Mouse (Mus musculus): ENCODE data around the gene Cenps.
A peak's percentile ranks its signal among the peaks of the same experiment; 100 is the strongest.

Cenps gene

GRCm38 (mm10) chr4:149157415-149157973, 20.1 kb upstream of the Cenps start:
- DNase-seq (ENCODE audit: low spot score in 2 of 2) = no peak

GRCm38 (mm10) chr4:149155711-149156110, 18.3 kb upstream of the Cenps start:
- DNase-seq (ENCODE audit: low spot score in 2 of 2) = no peak

GRCm38 (mm10) chr4:149154859-149155258, 17.4 kb upstream of the Cenps start:
- DNase-seq (ENCODE audit: low spot score in 2 of 2) = no peak

- no peak for DNase-seq (ENCODE audit: low spot score in 2 of 2)
These were observed 13.3 kb upstream of the Cenps start for GRCm38 (mm10) chr4:149150721-149151120.

- DNase-seq (ENCODE audit: low spot score in 2 of 2) = no peak
These were observed 12.8 kb upstream of the Cenps start for GRCm38 (mm10) chr4:149150256-149150655.

GRCm38 (mm10) chr4:149149611-149150010, 12.2 kb upstream of the Cenps start:
- no peak for DNase-seq (ENCODE audit: low spot score in 2 of 2)

DNA sequence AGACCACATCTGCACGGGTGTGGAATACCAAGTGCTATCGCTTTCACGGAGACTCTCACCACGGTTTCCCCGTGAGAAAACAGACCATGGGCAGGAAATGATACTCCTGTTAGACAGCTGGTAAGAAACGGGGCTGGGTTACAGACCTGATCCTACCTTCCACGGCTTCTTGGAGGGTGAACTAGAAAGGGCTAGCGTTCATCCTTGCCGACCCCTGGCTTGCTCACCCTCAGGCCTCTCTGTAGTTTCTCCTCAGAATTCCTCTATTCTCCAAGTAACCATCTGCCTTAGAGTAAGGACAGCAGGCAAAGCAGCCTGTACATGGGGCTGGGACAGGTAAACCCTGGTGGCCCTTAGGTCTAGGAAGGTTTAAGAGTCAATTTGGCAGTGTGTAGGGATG, 11.8 kb upstream of the Cenps start:
- DNase-seq (ENCODE audit: low spot score in 2 of 2) = no peak

- DNase-seq (ENCODE audit: low spot score in 2 of 2) = no peak
These were observed 10.7 kb upstream of the Cenps start for GRCm38 (mm10) chr4:149148084-149148483.

- no peak for DNase-seq (ENCODE audit: low spot score in 2 of 2)
These were observed 10.1 kb upstream of the Cenps start for GRCm38 (mm10) chr4:149147528-149147927.

DNA sequence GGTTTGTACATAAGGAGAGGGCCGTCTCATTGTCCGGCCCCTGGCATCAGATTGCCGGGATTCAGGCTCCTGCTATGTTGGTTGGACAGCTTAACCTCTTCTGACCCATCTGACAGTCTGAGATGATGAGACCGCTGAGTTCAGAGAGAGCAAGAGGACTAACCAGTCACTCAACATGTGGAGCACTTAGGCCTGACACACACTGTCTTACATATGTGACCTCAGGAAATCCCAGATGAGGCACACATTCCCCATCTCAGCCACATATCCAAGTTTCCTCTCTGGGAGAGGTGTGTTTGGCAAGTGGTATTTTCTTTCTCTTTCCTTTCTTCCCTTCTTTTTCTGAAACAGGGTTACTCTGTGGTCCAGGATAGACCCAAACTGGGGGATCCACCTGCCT, 7.7 kb upstream of the Cenps start:
- DNase-seq (ENCODE audit: low spot score in 2 of 2) = no peak

DNA sequence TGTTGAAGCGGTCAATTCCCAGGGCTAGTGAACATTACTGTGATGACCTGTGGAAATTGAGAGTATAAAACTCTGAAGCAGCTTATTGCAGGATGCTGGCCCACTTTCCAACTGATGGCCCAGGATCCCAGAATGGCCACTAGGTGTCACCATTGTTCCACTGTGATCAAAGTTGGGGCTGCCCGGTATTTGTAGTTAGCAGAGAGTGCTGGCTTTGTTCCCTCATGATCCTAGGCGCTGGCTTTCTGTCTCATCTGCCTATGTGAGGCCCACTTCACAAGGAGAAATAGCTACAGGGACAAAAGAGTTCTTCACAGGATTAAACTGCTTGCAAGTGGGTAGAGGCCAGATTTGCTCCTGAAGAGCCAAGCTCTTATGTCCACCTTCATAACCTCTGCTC, 7.0 kb upstream of the Cenps start:
- DNase-seq (ENCODE audit: low spot score in 2 of 2) = peak in 1 of 2 experiments; percentile 89

GRCm38 (mm10) chr4:149143594-149143993, 6.2 kb upstream of the Cenps start:
- DNase-seq (ENCODE audit: low spot score in 2 of 2) = no peak

GRCm38 (mm10) chr4:149138515-149138914, 1.1 kb upstream of the Cenps start:
- DNase-seq (ENCODE audit: low spot score in 2 of 2) = no peak

DNA sequence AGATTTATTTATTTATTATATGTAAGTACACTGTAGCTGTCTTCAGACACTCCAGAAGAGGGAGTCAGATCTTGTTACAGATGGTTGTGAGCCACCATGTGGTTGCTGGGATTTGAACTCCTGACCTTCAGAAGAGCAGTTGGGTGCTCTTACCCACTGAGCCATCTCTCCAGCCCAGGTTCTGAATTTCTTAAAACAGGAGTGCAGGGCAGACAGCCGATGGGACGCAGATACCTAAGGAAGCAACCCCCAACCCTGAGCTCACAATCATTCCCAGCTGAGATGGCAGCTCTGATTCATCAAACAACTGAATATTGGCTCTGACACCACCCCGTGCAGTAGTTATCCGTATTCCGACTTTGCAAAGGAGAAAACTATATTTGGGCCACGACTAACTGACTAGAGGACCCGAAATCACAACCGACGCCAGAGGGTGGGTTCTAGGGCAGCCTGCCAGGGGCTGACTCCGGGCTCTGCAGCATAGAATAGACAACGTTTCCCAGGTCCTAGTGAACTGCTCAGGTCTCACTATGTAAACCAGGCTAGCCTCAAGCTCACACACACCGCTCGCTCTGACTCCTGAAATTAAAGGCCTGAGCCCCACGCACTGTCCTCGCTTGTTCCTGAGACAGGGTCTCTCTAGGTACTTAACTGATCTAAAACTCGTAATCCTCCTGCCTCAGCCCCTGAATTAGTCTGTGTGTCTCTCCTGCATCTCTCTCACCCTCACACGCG, 1.1 kb downstream of the Cenps start:
- DNase-seq (ENCODE audit: low spot score in 2 of 2) = no peak

- DNase-seq (ENCODE audit: low spot score in 2 of 2) = no peak
These were observed 4.0 kb downstream of the Cenps start for GRCm38 (mm10) chr4:149133395-149133794.

DNA sequence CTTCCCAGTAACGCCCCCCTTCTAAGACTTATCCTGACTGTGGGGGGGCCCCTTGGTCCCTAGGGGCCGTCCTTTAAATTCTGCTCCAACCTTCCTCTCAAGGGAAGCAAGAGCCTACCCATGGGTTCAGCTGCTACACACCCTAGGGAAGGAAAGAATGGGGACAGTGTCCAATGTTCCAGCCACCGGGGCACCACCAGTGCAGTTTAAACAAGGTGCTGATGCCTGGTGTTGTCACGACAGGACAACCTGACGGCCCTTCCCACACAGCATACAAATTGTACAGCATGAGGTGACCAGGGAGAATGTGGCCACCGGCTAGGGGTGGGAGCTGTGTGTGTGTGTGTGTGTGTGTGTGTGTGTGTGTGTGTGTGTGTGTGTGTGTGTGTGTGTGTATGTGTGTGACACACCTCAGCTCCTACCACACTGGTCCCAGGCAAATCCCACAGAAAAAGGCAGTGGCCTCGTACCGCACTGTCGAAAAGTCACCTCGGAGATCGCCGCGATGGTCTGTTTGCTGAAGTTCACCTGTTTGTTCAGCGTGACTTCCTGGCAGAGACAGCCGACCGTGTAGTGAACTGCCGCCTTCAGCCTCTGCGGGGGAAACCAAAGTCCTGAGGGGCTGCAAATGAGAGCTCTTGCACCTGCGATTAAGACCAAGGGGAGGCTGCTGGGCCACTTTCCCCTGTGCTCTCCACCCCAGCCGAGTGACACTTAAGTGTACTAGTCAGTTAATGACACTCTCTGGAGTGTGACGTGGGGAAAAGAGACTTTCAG, 5.5 kb downstream of the Cenps start:
- no peak for DNase-seq (ENCODE audit: low spot score in 2 of 2)

- no peak for DNase-seq (ENCODE audit: low spot score in 2 of 2)
These were observed 6.2 kb downstream of the Cenps start for GRCm38 (mm10) chr4:149131021-149131752.

GRCm38 (mm10) chr4:149128467-149128866, 9.0 kb downstream of the Cenps start:
- DNase-seq (ENCODE audit: low spot score in 2 of 2) = peak in 1 of 2 experiments; percentile 21

- no peak for DNase-seq (ENCODE audit: low spot score in 2 of 2)
These were observed 10.8 kb downstream of the Cenps start, which contains the start of gene Cort for GRCm38 (mm10) chr4:149126663-149127062. Cort (minus strand) TSS chr4:149126763.

DNA sequence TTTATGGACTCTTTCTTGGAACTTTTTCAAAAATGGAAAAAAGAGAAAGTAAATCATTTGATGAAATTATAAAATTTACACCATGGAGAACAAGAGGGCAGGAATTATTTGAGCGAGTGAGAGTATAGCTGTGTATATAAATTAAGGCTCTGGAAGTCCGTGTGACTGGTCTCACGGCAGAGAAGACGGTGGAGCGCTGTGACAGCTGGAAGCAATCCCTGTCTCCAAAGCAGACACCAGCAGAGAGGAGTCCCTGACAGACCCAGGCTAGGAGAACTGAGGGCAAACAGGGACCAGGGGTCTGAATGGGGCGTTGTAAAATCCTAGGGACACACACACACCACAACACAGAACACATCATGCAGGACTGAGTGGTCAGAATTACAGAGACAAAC, 11.3 kb downstream of the Cenps start:
- no peak for DNase-seq (ENCODE audit: low spot score in 2 of 2)

DNA sequence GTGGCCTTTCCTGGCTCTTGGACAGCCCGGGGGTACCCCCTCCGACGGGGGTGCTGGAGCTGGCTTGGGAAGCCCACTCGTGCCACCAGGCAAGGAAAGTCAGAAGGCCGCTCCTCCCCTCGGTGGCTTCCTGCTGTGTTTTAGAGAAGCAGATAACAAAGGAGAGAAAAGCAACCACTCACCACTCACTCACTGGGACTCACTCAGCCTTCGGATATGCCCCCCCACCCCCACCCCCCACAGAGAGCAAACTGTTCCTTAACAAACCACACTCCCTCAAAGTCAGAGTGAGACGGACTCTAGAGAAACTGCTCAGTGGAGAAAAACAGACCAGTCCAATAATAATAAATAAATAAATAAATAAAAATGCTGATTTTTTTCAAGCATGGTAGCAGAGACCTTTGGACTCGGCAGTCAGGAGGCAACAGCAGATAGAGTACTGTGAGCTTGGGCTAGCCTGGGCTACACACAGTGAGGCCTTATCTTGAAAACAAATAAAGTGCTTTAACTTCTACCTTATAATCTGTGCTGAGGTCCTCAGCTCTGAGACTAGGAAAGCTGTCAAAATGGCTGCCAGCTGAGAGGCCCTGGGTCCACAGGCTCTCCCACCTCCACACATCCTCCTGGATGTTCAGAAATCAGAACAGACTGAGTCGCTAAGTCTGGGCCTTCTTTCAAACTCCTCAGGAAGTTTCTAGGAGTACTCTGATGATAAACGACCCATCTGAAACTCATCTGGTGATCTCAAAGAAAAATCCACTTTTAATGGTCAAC, 11.9 kb downstream of the Cenps start:
- DNase-seq (ENCODE audit: low spot score in 2 of 2) = no peak

All from left cerebral cortex, adult 9 months (tissue).